Mouse (Mus musculus) bone marrow macrophage, adult 2 months (primary cell): Measurements from ENCODE around the gene Pde4d.

Experiments used
- CTCF ChIP-seq: IDR thresholded peaks from 2 replicates; pipeline ENCODE4 v1.5.1; 2012; ENCODE audit warnings: low read depth, mild to moderate bottlenecking, low read length, moderate library complexity
- POLR2A ChIP-seq: IDR thresholded peaks from 2 replicates; pipeline ENCODE4 v1.6.1; 2012; ENCODE audit warnings: mild to moderate bottlenecking, low read depth, low read length, borderline replicate concordance

GRCm38 (mm10) chr13:108647239-108647638 is 197.5 kb downstream of the Pde4d start:
- TF ChIP-seq CTCF, result no peak
- TF ChIP-seq POLR2A, result no peak
